Mouse (Mus musculus) forebrain, embryonic 12.5 days (tissue): Measurements from ENCODE around the gene Pgpep1l. TPM values are rescaled to one million over a fixed set of nuclear protein-coding genes. Genes with fewer than 3 reads are reported as not detected.

Experiments used
- ATAC-seq: fragments of 200-750 bp; cut with Nextera tagmentation; 2 replicates; pipeline ENCODE4 v1.8.0; 2017; ENCODE audit warnings: moderate TSS enrichment; ENCODE audit not compliant: low FRiP score
- H3K27ac ChIP-seq: fragments of 300-500 bp; sonication (generic); 2 replicates; pipeline ENCODE4 v1.5.1; 2016; ENCODE audit warnings: mild to moderate bottlenecking
- H3K27me3 ChIP-seq: fragments of 300-500 bp; sonication (generic); 2 replicates; pipeline ENCODE4 v1.6.1; 2016; ENCODE audit warnings: mild to moderate bottlenecking
- H3K36me3 ChIP-seq: fragments of 300-500 bp; sonication (generic); replicated peaks from 2 replicates; pipeline ENCODE4 v1.6.1; 2016; ENCODE audit warnings: mild to moderate bottlenecking
- H3K4me1 ChIP-seq: fragments of 300-500 bp; sonication (generic); 2 replicates; pipeline ENCODE4 v1.6.1; 2016
- H3K4me2 ChIP-seq: fragments of 300-500 bp; sonication (generic); 2 replicates; pipeline ENCODE4 v1.6.1; 2016; ENCODE audit warnings: mild to moderate bottlenecking, moderate library complexity
- H3K4me3 ChIP-seq: fragments of 300-500 bp; sonication (generic); replicated peaks from 2 replicates; pipeline ENCODE4 v1.5.1; 2016; ENCODE audit warnings: mild to moderate bottlenecking
- H3K9ac ChIP-seq: fragments of 300-500 bp; sonication (generic); 2 replicates; pipeline ENCODE4 v1.6.1; 2016; ENCODE audit warnings: mild to moderate bottlenecking
- H3K9me3 ChIP-seq: fragments of 300-500 bp; sonication (generic); 2 replicates; pipeline ENCODE4 v1.6.1; 2016
- WGBS: fragments of 180-500 bp; shearing (Covaris S2); methylation state at CpG from one replicate; pipeline ENCODE4 v1.1.7; 2016; 5-methylcytosine and 5-hydroxymethylcytosine counted together
- polyA plus RNA-seq: library from polyadenylated mRNA; unstranded; fragments of >200 nt; fragmentation: Nextera tagmentation; extraction: Ambion mirVana; gene quantifications from 2 replicates; pipeline ENCODE4 v1.2.1, GENCODE M21; 2016

The Pgpep1l gene
- polyA plus RNA-seq, 1 experiment from 2014 or later: not detected

DNA sequence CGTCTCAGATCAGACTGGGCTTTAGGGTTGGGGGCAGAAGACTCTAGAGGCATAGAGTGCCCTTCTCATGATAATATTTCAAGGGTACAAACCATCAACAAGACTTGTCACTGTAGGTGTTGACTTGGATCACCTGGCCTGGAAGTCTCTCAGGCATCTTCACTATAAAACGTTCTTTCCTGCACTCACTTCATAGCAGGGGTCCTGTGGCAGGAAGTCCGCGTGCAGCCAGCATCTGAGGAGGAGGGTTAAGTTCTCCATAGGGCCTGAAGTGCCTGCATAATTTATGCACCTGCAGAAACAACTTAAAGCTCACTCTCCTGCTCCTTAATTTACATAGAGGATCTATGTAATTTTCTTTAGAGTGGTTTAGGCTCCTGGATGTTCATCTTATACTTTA lies 18.4 kb downstream of the Pgpep1l start:
- H3K27me3 ChIP-seq: no peaks in the 10 kb centered on the region
- peaks cover 7% of the 10 kb centered on the region; the same call in 1 of the 2 replicates for H3K9me3 ChIP-seq
- no peaks in the 10 kb centered on the region for H3K36me3 ChIP-seq
- H3K4me1 ChIP-seq: no peaks in the 10 kb centered on the region
- ATAC-seq: no peak
- no peak overlapping the region for H3K9ac ChIP-seq
- no peak overlapping the region for H3K4me2 ChIP-seq
- WGBS: 50% methylated on average over 4 of the region's 4 CpGs
- H3K27ac ChIP-seq: no peak overlapping the region
- no peak overlapping the region for H3K4me3 ChIP-seq

DNA sequence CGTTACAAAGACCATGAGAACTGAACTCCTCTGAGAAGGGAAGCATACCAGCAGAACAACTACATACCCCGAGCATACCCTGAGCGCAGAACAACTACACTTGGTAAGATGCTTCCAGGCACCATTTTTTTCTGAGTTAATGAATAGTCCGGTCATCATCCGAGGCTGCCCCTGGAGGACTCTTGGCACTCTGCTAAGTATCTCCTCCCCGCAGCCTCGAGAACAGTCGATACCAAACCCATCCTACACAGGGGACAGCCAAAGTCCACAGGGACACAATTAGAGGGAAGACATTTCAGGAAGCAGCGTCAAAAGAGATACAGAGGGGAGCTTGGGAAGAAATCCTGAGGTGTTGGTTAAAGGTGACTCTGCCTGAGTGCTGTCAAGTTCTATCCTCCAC lies 22.8 kb downstream of the Pgpep1l start:
- no peak for ATAC-seq
- WGBS: 87% methylated on average over 9 of the region's 9 CpGs
- no peak overlapping the region for H3K27ac ChIP-seq
- H3K4me2 ChIP-seq: no peak overlapping the region
- H3K4me3 ChIP-seq: no peak overlapping the region
- H3K36me3 ChIP-seq: no peaks in the 10 kb centered on the region
- no peak overlapping the region for H3K9ac ChIP-seq
- H3K9me3 ChIP-seq: no peaks in the 10 kb centered on the region
- H3K4me1 ChIP-seq: no peaks in the 10 kb centered on the region
- H3K27me3 ChIP-seq: no peaks in the 10 kb centered on the region

DNA sequence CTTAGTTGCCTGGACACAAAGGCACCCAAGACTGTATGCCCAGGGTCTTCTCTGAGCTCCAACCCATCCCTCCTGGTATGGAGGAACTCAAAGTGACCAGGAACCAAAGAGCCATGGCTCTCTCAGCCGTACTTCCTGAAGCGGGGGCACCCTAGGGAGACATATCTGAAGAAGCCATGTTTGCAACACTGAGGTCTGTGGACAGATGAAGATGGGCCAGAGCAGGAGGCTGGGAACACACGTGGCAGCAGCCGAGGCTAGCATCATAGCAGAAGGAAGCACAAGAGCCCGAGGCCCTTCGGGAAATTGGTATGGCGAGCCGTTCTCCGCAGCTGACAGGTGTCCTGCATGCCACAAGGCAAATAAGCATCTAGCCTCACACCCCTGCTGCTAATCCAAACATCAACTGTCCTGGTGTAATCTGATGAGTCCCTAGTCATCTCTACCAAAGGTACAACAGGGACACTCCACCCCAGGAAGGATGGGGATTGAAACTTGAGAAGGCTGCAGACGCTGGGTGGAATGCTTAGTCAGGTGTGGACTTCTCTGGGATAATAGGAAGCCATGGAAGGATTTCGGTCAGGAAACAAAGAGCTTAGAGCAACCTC lies 24.7 kb downstream of the Pgpep1l start:
- no peak for ATAC-seq
- WGBS: 65% methylated on average over 11 of the region's 11 CpGs
- H3K27me3 ChIP-seq: no peaks in the 10 kb centered on the region
- H3K4me3 ChIP-seq: no peak overlapping the region
- no peak overlapping the region for H3K4me2 ChIP-seq
- no peaks in the 10 kb centered on the region for H3K36me3 ChIP-seq
- no peaks in the 10 kb centered on the region for H3K9me3 ChIP-seq
- no peak overlapping the region for H3K9ac ChIP-seq
- H3K4me1 ChIP-seq: peaks cover 2% of the 10 kb centered on the region; the same call in 1 of the 2 replicates
- no peak overlapping the region for H3K27ac ChIP-seq

DNA sequence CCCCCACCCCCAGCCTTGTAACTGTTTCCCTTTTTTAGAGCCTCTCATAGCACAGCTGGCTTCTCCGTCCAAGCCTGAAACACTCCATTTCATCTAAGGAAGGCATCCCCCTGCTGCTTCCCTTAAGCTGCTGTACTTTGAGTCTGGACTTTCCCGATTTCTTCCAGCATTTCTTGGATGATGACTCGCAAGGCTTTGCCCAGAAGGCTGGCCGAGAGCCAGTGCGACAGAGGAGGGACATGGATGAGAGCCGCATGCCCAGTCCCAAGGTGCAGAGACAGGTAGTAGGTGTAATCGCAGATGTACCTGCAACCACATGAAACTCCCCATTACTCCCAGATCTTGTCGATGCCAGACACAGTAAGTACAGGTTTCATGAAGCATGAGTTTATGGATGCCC lies 27.2 kb downstream of the Pgpep1l start:
- Histone ChIP-seq H3K27ac (no peak overlapping the region), H3K4me3 (no peak overlapping the region), H3K27me3 (no peaks in the 10 kb centered on the region), H3K9me3 (no peaks in the 10 kb centered on the region), H3K36me3 (no peaks in the 10 kb centered on the region), H3K9ac (no peak overlapping the region), H3K4me2 (no peak overlapping the region), H3K4me1 (peaks cover 11% of the 10 kb centered on the region)
- WGBS: 86% methylated on average over 8 of the region's 8 CpGs
- ATAC-seq: no peak

DNA sequence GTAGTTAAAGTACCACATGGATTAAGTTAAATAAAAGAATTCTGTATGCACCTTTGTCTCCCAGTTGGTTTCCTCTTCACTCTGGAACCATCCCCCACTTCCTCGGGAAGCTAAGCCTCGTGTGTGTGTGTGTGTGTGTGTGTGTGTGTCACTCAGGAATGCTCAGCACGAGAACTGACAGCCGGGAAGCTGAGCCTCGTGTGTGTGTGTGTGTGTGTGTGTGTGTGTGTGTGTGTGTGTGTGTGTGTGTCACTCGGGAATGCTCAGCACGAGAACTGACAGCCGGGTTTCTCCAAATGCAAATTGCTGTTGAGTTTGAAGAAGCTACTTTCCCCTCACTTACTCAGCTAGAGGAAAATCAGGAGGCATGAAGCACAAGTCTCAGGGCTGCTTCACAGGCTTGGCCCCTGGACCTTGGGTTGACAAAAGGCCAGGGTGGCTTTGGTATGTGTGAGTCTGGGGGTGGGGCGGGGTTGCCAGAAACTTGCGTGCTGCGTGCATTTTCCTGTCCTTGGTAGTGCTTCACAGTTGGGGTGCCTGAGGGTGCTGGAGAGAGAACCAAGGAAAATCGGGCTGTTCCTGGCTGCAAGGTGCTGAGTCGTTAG lies 30.3 kb downstream of the Pgpep1l start:
- Histone ChIP-seq H3K27ac (no peak overlapping the region), H3K9ac (no peak overlapping the region), H3K4me3 (no peak overlapping the region), H3K4me1 (peaks cover 11% of the 10 kb centered on the region), H3K27me3 (no peaks in the 10 kb centered on the region), H3K9me3 (no peaks in the 10 kb centered on the region), H3K36me3 (peaks cover 9% of the 10 kb centered on the region; the same call in 1 of the 2 replicates), H3K4me2 (no peak overlapping the region)
- 22% methylated on average over 13 of the region's 13 CpGs for WGBS
- 0 out of 2 replicates have a peak, but pooled peaks have one; percentile 45 for ATAC-seq

DNA sequence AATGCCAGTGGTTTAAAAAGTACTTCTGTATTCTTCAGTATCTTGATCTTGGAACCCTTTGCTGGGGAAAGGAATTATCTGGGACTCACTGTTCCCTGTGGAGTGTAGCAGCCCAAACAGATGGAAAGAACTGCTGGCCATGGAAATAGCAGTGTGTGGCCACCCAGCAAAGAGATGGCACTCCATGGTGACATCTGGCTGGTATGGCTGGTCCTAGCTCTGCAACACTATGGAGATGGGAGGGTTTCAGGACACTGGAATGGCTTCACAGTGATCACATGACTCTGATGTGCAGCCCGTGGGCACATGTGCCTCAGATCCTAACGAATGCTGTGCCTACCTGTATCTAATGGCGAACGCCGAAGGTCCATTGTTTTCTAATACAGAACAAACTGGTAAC lies 31.5 kb downstream of the Pgpep1l start:
- H3K9ac ChIP-seq: no peak overlapping the region
- no peak for ATAC-seq
- peaks cover 22% of the 10 kb centered on the region for H3K4me1 ChIP-seq
- 84% methylated on average over 5 of the region's 5 CpGs for WGBS
- H3K4me3 ChIP-seq: no peak overlapping the region
- no peaks in the 10 kb centered on the region for H3K9me3 ChIP-seq
- no peak overlapping the region for H3K27ac ChIP-seq
- H3K36me3 ChIP-seq: peaks cover 15% of the 10 kb centered on the region; the same call in 1 of the 2 replicates
- no peak overlapping the region for H3K4me2 ChIP-seq
- no peaks in the 10 kb centered on the region for H3K27me3 ChIP-seq

DNA sequence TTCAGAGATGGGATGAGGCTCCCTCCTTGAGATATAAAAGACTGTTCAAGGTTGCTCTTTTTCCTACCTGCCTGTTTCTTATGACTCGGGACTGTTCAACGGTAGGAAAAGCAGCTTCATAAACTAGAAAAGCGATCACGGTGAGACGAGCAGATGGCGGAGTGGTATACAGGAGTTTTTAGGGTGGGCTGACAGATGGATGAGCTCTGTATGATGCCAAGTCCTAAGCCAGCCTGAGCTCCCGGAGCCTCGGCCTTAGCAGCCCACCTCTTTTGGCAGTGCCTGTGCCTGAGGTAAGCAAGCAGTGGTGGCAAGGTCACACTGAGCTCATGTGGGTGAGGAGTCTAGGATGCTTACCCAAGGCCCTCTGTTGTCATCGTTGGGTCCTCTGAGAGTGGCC lies 33.2 kb downstream of the Pgpep1l start:
- 95% methylated on average over 9 of the region's 9 CpGs for WGBS
- peaks cover 22% of the 10 kb centered on the region for H3K4me1 ChIP-seq
- no peak overlapping the region for H3K4me3 ChIP-seq
- H3K9ac ChIP-seq: no peak overlapping the region
- no peak for ATAC-seq
- H3K27ac ChIP-seq: no peak overlapping the region
- H3K9me3 ChIP-seq: no peaks in the 10 kb centered on the region
- H3K27me3 ChIP-seq: no peaks in the 10 kb centered on the region
- no peak overlapping the region for H3K4me2 ChIP-seq
- peaks cover 27% of the 10 kb centered on the region for H3K36me3 ChIP-seq

DNA sequence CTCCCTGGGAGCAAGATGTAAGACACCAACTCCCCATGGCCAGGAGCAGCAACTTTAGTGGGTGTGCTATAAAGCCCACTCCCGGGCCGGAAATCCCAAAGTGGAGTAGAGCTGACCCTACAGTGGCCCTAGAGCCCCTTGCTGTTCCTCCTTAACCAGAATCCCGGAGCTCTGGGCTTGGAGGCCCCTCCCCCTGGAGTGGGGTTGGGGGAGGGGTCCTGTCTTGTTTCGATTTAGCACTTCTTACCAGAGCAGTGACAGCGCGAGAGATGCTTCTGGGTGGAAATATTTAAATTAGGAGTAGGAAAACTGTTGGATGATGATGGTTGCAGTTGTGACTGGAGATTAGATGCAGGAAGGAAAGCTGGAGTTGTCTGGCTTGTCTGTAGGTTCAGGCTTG lies 35.5 kb downstream of the Pgpep1l start:
- no peaks in the 10 kb centered on the region for H3K27me3 ChIP-seq
- H3K27ac ChIP-seq: peak overlapping the region; percentile 38; the same call in 1 of the 2 replicates
- H3K4me1 ChIP-seq: peaks cover 13% of the 10 kb centered on the region
- H3K36me3 ChIP-seq: peaks cover 45% of the 10 kb centered on the region
- H3K4me2 ChIP-seq: no peak overlapping the region
- H3K9ac ChIP-seq: no peak overlapping the region
- H3K4me3 ChIP-seq: no peak overlapping the region
- H3K9me3 ChIP-seq: no peaks in the 10 kb centered on the region
- no peak for ATAC-seq
- WGBS: 33% methylated on average over 6 of the region's 6 CpGs

DNA sequence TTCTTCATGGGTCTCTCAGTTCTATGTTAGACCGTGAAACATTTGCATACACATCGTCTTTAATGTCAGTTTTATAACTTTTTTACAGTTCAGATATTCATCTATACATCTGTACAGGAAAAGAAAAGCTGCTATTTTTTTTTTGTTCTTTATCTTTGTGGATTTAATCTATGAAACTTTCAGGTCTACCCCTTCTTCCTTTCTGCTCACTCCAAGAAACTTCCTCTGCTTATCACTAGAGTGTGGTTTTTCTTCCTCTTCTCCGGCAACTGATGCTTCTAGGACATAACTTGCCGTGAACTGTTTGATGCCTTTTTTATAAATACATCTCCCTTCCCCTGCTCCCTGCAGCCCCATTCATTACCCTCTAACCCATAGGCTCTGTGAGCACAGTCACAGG lies 36.4 kb downstream of the Pgpep1l start:
- no peak for ATAC-seq
- 86% methylated on average over 4 of the region's 4 CpGs for WGBS
- no peak overlapping the region; the same call in 1 of the 2 replicates for H3K27ac ChIP-seq

DNA sequence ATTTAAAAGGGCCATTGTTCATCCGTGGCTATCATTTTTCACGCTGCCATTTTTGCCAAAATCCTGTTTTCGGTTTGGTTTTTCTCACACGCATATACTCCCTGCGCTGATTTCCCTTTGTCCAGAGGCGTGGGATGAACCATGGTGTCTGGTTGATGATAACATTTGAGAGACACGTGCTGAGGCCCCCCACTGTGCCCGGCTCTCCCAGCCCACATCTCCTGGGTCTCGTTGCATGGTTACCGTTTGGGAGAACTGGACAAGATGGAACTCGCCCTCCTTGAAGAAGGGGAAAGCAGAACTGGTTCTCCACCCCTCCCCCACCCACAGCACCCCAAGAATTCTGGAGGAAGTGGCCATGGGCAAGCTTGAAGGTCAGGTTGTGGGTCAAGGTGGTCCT lies 37.0 kb downstream of the Pgpep1l start:
- no peaks in the 10 kb centered on the region for H3K9me3 ChIP-seq
- peaks cover 55% of the 10 kb centered on the region for H3K36me3 ChIP-seq
- H3K27ac ChIP-seq: 0 out of 2 replicates have a peak overlapping the region, but pooled peaks have one; percentile 25
- H3K4me1 ChIP-seq: peaks cover 10% of the 10 kb centered on the region
- ATAC-seq: no peak
- WGBS: 86% methylated on average over 11 of the region's 11 CpGs
- no peak overlapping the region for H3K9ac ChIP-seq
- no peak overlapping the region for H3K4me3 ChIP-seq
- no peaks in the 10 kb centered on the region for H3K27me3 ChIP-seq
- no peak overlapping the region for H3K4me2 ChIP-seq

More for the DNA sequence above, 36.4 kb downstream of the Pgpep1l start:
- Histone ChIP-seq H3K4me2 (no peak overlapping the region), H3K27me3 (no peaks in the 10 kb centered on the region), H3K4me1 (peaks cover 10% of the 10 kb centered on the region), H3K9me3 (no peaks in the 10 kb centered on the region), H3K4me3 (no peak overlapping the region), H3K9ac (no peak overlapping the region), H3K36me3 (peaks cover 50% of the 10 kb centered on the region)

DNA sequence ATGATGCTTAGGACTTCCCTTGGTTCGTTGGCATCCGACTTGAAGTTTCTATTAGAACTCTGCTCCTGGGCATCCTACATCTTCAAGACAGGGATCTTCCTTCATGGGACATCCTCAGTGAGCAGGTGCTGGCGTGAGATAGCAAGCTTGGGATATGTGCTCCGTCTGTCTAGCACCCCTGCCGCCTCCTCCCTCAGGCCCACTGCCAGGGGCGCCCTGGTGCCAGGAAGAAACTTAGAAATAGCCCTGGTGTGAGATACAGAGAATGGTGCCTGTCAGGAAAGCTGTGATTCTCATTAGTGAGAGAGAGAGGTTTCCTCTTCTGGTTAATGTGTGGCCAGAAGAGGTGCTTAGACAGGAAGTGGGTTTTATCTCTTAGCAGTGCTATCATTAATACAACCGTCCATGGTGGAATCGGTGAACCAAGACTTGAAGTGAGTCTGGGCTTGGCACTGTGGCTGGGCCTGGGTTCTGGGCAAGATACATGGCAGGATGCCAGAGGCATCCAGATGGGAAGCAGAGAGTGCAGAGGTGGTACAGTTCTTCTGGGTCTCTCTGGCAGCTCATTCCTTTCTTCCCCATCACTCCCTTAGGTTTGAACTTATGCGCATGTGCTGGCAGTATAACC lies 38.5 kb downstream of the Pgpep1l start:
- no peak overlapping the region for H3K27ac ChIP-seq
- H3K4me3 ChIP-seq: no peak overlapping the region
- peaks cover 54% of the 10 kb centered on the region for H3K36me3 ChIP-seq
- no peak for ATAC-seq
- no peak overlapping the region for H3K9ac ChIP-seq
- H3K27me3 ChIP-seq: no peaks in the 10 kb centered on the region
- H3K4me1 ChIP-seq: peaks cover 10% of the 10 kb centered on the region
- no peaks in the 10 kb centered on the region for H3K9me3 ChIP-seq
- 91% methylated on average over 9 of the region's 9 CpGs for WGBS
- no peak overlapping the region for H3K4me2 ChIP-seq

DNA sequence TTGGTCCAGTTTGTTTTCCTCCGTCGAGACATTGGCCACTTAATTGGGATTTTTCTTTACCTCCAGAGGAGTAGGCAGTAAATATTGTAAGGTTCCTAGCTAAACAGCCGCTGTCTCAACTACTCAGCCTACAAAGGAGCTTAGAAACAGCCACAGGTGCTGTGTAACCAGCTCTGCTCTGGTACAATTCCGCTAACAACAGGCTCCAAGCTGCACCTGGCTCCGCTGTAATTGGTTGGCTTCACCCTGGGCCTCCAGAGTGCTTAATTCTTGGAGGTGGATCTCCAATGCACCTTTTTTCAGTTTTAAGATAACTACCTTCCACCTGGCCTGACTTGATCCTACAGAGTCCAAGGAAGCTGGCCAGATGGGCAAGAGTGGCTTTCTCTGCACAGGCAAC lies 40.0 kb downstream of the Pgpep1l start:
- Histone ChIP-seq H3K36me3 (peaks cover 66% of the 10 kb centered on the region), H3K9me3 (no peaks in the 10 kb centered on the region), H3K4me2 (no peak overlapping the region), H3K27ac (peak overlapping the region; percentile 50; the same call in 1 of the 2 replicates), H3K4me3 (no peak overlapping the region), H3K9ac (no peak overlapping the region), H3K4me1 (peaks cover 10% of the 10 kb centered on the region), H3K27me3 (no peaks in the 10 kb centered on the region)
- 92% methylated on average over 5 of the region's 5 CpGs for WGBS
- no peak for ATAC-seq
